Mouse (Mus musculus): ENCODE measurements around the gene Pfdn4. TPM values are rescaled to one million over a fixed set of nuclear protein-coding genes. Genes with fewer than 3 reads are reported as not detected.
"Not testable (repeated sequence)": the region's sequence is repeated elsewhere in the genome, so short reads cannot be mapped to it uniquely, and the experiment has no call there.

Pfdn4 gene
- not detected in 2 replicates for polyA plus RNA-seq (2012; ENCODE audit: insufficient read depth, insufficient read length, low replicate concordance, missing spikeins)

DNA sequence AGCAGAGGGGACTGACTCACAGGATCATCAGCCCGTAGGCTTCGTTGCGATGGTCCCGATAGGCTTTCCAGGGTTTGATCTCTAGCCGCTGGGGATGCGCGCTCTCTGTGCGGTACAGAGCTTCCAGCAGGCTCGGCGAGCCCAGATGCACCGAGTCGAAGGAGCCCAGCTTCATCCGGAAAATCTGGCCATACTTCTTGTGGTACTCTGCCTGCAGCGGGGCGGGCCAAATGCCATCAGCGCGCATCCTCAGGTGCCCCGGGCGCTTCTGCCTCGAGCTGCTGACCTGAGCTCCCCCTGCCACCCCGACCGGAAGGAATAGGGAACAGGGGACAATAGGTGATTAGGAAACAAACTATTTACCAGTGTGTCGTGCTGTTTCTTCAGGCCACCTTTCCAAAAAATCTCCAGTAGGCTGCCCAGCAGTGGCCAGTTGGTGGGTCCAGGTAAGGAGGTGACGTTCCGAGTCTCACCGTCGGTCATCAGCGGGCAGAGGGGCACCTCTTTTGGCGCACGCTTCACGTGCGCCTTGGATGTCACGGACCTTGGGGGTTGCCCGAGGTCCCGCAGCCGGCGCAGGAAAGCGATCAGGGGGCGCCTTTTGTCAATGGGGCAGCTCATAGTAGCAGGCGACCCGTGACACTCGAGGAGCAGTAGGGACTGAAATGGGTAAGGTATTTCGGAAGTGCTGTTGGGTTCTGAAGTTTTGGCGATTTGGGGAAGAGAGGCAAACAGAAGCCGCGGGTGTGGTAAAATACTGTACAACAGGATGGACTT is at the start of gene Pfdn4:
Gene Pfdn4 (plus strand): TSS at position 275 of the 777 bp plus-strand sequence.
- no peak for TF ChIP-seq POLR2A (IDR thresholded peaks at IDR 0.05; ENCODE audit: insufficient read depth, low read depth, low read length)
- no peak for TF ChIP-seq CTCF (IDR thresholded peaks at IDR 0.05; ENCODE audit: insufficient read depth, low read depth, low read length)
- WGBS, result 3% methylated on average over 46 of the region's 46 CpGs
- peaks cover 4% of the 10 kb centered on the region; the same call in 1 of the 2 replicates for H3K4me1 ChIP-seq (ENCODE audit: control insufficient read depth, insufficient read depth, low read length)
- no peak within 1 kb of the TSS for H3K27ac ChIP-seq (ENCODE audit: insufficient read depth, low read depth, low read length)
- H3K4me3 ChIP-seq (ENCODE audit: insufficient read depth, low read depth, low read length), result no peak within 1 kb of the TSS

DNA sequence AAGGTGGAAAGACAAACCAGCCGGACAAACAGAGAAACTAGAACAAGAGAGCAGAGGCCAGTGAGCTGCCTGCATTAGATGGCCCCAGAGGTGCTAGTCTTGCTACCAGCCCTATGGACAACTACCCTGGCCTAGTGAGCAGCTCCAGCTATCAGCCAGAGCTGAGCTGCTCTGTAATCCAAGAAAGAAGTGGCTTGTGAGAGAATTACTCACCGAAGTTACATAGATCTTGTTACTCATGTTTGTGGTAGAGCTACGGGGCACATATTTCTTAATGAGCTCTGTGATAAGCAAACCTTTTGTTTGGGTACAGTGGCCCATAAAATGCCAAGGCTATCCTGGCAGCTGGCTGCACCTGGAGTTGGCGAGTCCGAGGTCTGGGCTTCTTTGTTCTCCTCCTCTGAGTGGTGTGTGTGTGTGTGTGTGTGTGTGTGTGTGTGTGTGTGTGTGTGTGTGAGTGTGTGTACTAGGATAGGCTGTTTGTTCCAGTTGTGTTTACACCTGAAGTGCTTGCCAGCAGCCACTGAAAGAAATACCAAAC is 49.3 kb upstream of the Pfdn4 start:
- 62% methylated on average over 5 of the region's 5 CpGs for WGBS
- TF ChIP-seq POLR2A (IDR thresholded peaks at IDR 0.05; ENCODE audit: insufficient read depth, low read depth, low read length) (no peak), CTCF (IDR thresholded peaks at IDR 0.05; ENCODE audit: insufficient read depth, low read depth, low read length) (no peak)
- H3K4me1 ChIP-seq (ENCODE audit: control insufficient read depth, insufficient read depth, low read length), result peaks cover 2% of the 10 kb centered on the region
- H3K27ac ChIP-seq (ENCODE audit: insufficient read depth, low read depth, low read length), result no peak overlapping the region
- H3K4me3 ChIP-seq (ENCODE audit: insufficient read depth, low read depth, low read length), result no peak overlapping the region

DNA sequence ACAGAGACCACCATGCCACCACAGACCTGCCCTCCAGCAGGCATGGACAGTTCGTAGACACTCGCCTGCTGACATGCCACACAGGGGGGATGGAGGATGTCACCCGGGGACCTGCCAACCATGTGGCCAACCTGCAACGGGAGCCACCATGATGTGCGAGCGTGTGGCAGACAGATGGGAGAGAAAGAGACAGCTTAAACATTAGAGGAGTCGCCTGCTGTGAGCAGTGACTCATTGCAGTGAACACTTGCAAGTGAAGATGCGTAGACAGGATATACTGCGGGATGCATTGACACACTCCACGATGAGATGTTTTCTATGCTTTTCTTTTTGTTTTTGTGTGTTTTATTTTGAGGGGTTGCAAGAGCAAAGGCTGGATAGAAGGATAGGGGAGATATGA is 48.6 kb upstream of the Pfdn4 start:
- WGBS, result 42% methylated on average over 10 of the region's 10 CpGs
- TF ChIP-seq CTCF (IDR thresholded peaks at IDR 0.05; ENCODE audit: insufficient read depth, low read depth, low read length) (no peak), POLR2A (IDR thresholded peaks at IDR 0.05; ENCODE audit: insufficient read depth, low read depth, low read length) (no peak)
- H3K27ac ChIP-seq (ENCODE audit: insufficient read depth, low read depth, low read length), result no peak overlapping the region
- peaks cover 2% of the 10 kb centered on the region for H3K4me1 ChIP-seq (ENCODE audit: control insufficient read depth, insufficient read depth, low read length)
- H3K4me3 ChIP-seq (ENCODE audit: insufficient read depth, low read depth, low read length), result no peak overlapping the region

DNA sequence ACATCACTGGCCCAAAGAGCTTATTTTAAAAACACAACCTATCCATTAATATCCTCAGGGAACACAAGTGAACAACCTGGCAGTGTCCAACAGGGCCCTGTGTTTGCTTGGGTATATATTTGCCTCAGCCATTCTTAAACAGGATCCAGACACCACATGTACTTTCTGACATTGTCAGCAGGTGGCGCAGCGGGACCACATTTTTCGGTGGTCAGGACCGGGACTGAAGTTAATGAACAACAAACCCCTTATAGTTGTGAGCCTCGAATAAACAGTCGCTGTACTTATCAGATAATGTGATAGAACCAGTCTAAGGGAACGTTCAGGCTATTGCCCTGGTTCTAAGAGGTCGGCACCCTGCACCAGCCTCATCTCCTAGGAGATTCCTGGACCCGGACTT is 45.3 kb upstream of the Pfdn4 start:
- Histone ChIP-seq H3K4me3 (ENCODE audit: insufficient read depth, low read depth, low read length) (no peak overlapping the region), H3K4me1 (ENCODE audit: control insufficient read depth, insufficient read depth, low read length) (peaks cover 2% of the 10 kb centered on the region), H3K27ac (ENCODE audit: insufficient read depth, low read depth, low read length) (no peak overlapping the region)
- WGBS, result 9% methylated on average over 9 of the region's 9 CpGs
- TF ChIP-seq POLR2A (IDR thresholded peaks at IDR 0.05; ENCODE audit: insufficient read depth, low read depth, low read length), result no peak
- peak; percentile 33; the same call in 1 of the 2 replicates for TF ChIP-seq CTCF (IDR thresholded peaks at IDR 0.05; ENCODE audit: insufficient read depth, low read depth, low read length)

DNA sequence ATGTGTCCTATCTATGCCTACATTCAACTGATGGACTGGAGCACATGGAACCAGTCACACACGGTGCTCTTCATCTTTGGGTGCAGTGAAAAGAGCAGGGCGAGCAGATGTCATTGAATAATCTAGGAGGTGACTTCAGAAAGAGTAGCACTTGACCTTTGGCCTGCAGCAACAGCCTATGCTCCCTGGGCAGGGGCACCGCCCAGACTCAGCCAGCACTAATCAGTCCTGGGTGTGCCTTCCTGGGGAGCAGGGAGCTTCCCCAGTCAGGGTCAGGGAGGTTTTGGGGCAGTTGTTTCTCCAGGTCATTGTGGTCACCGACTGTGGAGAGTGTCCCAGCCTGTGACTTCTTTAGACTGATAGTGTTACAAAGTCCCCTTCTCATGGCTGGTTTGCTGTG is 42.4 kb upstream of the Pfdn4 start:
- not testable (repeated sequence) for H3K27ac ChIP-seq (ENCODE audit: insufficient read depth, low read depth, low read length); H3K4me3 ChIP-seq (ENCODE audit: insufficient read depth, low read depth, low read length); H3K4me1 ChIP-seq (ENCODE audit: control insufficient read depth, insufficient read depth, low read length)
- WGBS, result 77% methylated on average over 4 of the region's 4 CpGs

DNA sequence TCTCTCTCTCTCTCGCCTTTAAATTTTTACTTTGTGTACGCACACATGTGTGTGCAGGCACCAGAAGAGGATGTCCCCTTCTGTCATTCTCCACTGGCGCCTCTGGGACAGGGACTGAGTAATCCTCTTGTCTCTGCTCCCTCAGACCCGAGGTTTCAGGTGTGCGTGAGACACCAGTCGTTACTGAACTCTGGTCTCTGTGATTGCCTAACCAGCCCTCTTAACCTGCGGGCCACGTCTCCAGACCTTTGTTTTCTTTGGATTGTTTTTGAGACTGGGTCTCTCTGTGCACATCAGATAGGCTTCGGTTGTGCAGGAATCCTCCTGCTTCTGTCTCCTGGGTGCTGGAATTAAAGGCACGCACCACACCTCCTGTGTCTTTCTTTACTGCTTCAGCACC is 37.0 kb upstream of the Pfdn4 start:
- no peak overlapping the region for H3K27ac ChIP-seq (ENCODE audit: insufficient read depth, low read depth, low read length)
- H3K4me3 ChIP-seq (ENCODE audit: insufficient read depth, low read depth, low read length), result no peak overlapping the region
- TF ChIP-seq POLR2A (IDR thresholded peaks at IDR 0.05; ENCODE audit: insufficient read depth, low read depth, low read length) (no peak), CTCF (IDR thresholded peaks at IDR 0.05; ENCODE audit: insufficient read depth, low read depth, low read length) (no peak)
- 84% methylated on average over 10 of the region's 10 CpGs for WGBS
- H3K4me1 ChIP-seq (ENCODE audit: control insufficient read depth, insufficient read depth, low read length), result no peaks in the 10 kb centered on the region

DNA sequence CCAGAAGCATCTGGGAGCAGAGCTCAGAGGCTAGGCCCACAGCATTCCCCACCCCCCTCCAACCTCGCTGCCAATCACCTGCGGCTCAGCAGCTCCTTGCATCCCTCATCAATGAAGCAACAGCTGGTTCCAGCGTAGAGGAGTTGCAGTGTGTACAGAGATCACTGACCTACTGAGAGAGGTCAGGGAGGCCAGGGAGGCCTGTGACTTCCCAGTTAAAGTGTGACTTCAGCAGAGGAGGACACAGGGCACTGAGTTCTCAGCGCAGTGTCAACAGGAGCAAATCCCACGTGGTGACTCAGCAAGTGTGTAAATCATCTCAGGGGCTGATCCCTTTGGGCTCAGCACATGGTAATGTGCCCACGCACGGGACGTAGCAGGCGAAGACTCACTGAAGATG is 36.4 kb upstream of the Pfdn4 start:
- no peak overlapping the region for H3K4me3 ChIP-seq (ENCODE audit: insufficient read depth, low read depth, low read length)
- no peaks in the 10 kb centered on the region for H3K4me1 ChIP-seq (ENCODE audit: control insufficient read depth, insufficient read depth, low read length)
- TF ChIP-seq POLR2A (IDR thresholded peaks at IDR 0.05; ENCODE audit: insufficient read depth, low read depth, low read length) (no peak), CTCF (IDR thresholded peaks at IDR 0.05; ENCODE audit: insufficient read depth, low read depth, low read length) (no peak)
- H3K27ac ChIP-seq (ENCODE audit: insufficient read depth, low read depth, low read length), result no peak overlapping the region
- WGBS, result 68% methylated on average over 9 of the region's 9 CpGs

DNA sequence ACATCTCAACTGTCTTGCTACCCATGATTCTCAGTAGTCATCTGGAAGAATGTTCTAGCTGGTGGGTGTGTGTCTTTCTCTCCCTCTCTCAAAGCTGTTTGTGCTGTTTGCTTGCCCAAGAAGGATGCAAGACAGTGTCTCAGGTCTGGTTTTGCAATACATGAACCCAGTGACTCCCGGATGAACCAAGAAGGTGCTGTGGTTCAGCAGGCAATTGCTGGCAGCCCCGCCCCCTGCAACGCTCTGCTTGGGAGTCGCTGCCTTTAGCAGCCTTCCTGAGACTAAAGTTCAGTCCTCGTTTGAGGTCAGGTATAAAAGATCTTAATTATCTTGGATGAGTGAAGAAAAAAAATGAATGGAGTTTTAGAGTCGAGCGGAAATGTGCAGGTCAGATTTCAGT is 34.6 kb upstream of the Pfdn4 start:
- no peak overlapping the region for H3K27ac ChIP-seq (ENCODE audit: insufficient read depth, low read depth, low read length)
- no peak for TF ChIP-seq POLR2A (IDR thresholded peaks at IDR 0.05; ENCODE audit: insufficient read depth, low read depth, low read length)
- no peak for TF ChIP-seq CTCF (IDR thresholded peaks at IDR 0.05; ENCODE audit: insufficient read depth, low read depth, low read length)
- H3K4me3 ChIP-seq (ENCODE audit: insufficient read depth, low read depth, low read length), result no peak overlapping the region
- 61% methylated on average over 7 of the region's 7 CpGs for WGBS
- H3K4me1 ChIP-seq (ENCODE audit: control insufficient read depth, insufficient read depth, low read length), result no peaks in the 10 kb centered on the region

DNA sequence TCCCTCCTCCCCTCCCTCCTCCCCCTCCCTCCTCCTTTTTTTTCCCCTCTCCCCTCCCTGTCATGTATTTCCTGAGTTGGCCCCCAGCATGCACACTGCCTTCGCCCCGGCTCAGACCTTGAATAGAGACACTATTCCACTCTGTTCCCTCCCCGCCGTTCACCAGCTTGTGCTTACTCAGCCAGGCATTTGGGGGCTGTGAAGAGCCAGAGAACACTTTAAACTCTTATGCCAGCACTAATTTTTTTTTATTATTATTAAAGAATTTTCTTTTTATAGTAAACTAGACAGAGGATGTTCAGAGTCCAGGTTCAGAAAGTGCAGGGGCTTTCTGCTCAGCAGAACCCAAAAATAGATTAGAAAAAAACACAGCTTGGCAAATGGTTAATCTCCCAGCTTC is 31.4 kb upstream of the Pfdn4 start:
- TF ChIP-seq POLR2A (IDR thresholded peaks at IDR 0.05; ENCODE audit: insufficient read depth, low read depth, low read length), result no peak
- no peak for TF ChIP-seq CTCF (IDR thresholded peaks at IDR 0.05; ENCODE audit: insufficient read depth, low read depth, low read length)
- WGBS, result 20% methylated on average over 4 of the region's 4 CpGs
- no peak overlapping the region for H3K4me3 ChIP-seq (ENCODE audit: insufficient read depth, low read depth, low read length)
- H3K4me1 ChIP-seq (ENCODE audit: control insufficient read depth, insufficient read depth, low read length), result no peaks in the 10 kb centered on the region
- H3K27ac ChIP-seq (ENCODE audit: insufficient read depth, low read depth, low read length), result no peak overlapping the region

Measured in olfactory bulb, adult 2 months (tissue).